ENCODE assay signal across 8 mouse cellular contexts in genomic region chr17:72889556-72890397, GRCm38 (mm10). TPM values are rescaled to one million over a fixed set of nuclear protein-coding genes. Genes with fewer than 3 reads are reported as not detected.
A peak's percentile ranks its signal among the peaks of the same experiment; 100 is the strongest.
DNase-seq lines count a peak whose midpoint lies in the region; ATAC-seq and TF ChIP-seq lines count a peak whose summit lies in the region.

No protein-coding gene starts in this region.

- H3K9ac ChIP-seq in forebrain, embryonic 12.5 days = no peak overlapping the region
- no peak overlapping the region for H3K9ac ChIP-seq in heart, postnatal 0 days (replicated peaks; ENCODE audit: low read depth, low read length)
- no peak overlapping the region for H3K9ac ChIP-seq in neural tube, embryonic 15.5 days (replicated peaks)

- no peaks in the 10 kb centered on the region for H3K9me3 ChIP-seq in forebrain, embryonic 12.5 days
- no peaks in the 10 kb centered on the region for H3K9me3 ChIP-seq in heart, postnatal 0 days (replicated peaks; ENCODE audit: control insufficient read depth, low read length)
- no peaks in the 10 kb centered on the region for H3K9me3 ChIP-seq in neural tube, embryonic 15.5 days (replicated peaks)

- 7% methylated on average over 20 of the region's 20 CpGs for WGBS in forebrain, embryonic 12.5 days
- 28% methylated on average over 19 of the region's 20 CpGs for WGBS in heart, postnatal 0 days
- 19% methylated on average over 20 of the region's 20 CpGs for WGBS in neural tube, embryonic 15.5 days

- peak; percentile 54 for DNase-seq in ES-CJ7 (ENCODE audit: low read depth, low spot score)
- DNase-seq in brain, embryonic 18.5 days (ENCODE audit: low read depth, low spot score) = peak; percentile 75
- DNase-seq in heart, postnatal 0 days (ENCODE audit: low spot score) = peak; percentile 70
- peak; percentile 81 for DNase-seq in kidney, postnatal 14 days
- DNase-seq in lung, adult 18-20 months = peak; percentile 57 to 79
- DNase-seq in thymus, postnatal 0 days (ENCODE audit: low spot score) = peak; percentile 89

- peak; percentile 88 for ATAC-seq in forebrain, embryonic 12.5 days (ENCODE audit: low FRiP score)
- ATAC-seq in heart, postnatal 0 days (ENCODE audit: insufficient read depth, low read depth) = peak; percentile 20; the same call in 1 of the 2 replicates
- peak; percentile 87 for ATAC-seq in neural tube, embryonic 15.5 days (ENCODE audit: low FRiP score)

- H3K27ac ChIP-seq in forebrain, embryonic 12.5 days = 0 out of 2 replicates have a peak overlapping the region, but pooled peaks have one; percentile 31
- no peak overlapping the region for H3K27ac ChIP-seq in heart, postnatal 0 days (ENCODE audit: low read depth)
- peak overlapping the region; percentile 51; the same call in 1 of the 2 replicates for H3K27ac ChIP-seq in neural tube, embryonic 15.5 days (replicated peaks)

- peaks cover 12% of the 10 kb centered on the region for H3K4me1 ChIP-seq in forebrain, embryonic 12.5 days
- 0 out of 2 replicates have a peak, but pooled peaks cover 5% of the 10 kb centered on the region for H3K4me1 ChIP-seq in heart, postnatal 0 days (ENCODE audit: control insufficient read depth, insufficient read depth)
- H3K4me1 ChIP-seq in neural tube, embryonic 15.5 days = peaks cover 10% of the 10 kb centered on the region

- no peaks in the 10 kb centered on the region for H3K36me3 ChIP-seq in forebrain, embryonic 12.5 days (replicated peaks)
- no peaks in the 10 kb centered on the region for H3K36me3 ChIP-seq in heart, postnatal 0 days (replicated peaks; ENCODE audit: control insufficient read depth, insufficient read depth, low read length)
- H3K36me3 ChIP-seq in neural tube, embryonic 15.5 days = no peaks in the 10 kb centered on the region

- TF ChIP-seq EP300 in heart, postnatal 0 days (IDR thresholded peaks at IDR 0.05; ENCODE audit: low read depth) = no peak

- peak overlapping the region; percentile 36 for H3K4me2 ChIP-seq in forebrain, embryonic 12.5 days
- H3K4me2 ChIP-seq in heart, postnatal 0 days (ENCODE audit: low read depth, low read length) = no peak overlapping the region
- H3K4me2 ChIP-seq in neural tube, embryonic 15.5 days = peak overlapping the region; percentile 29

- peak; percentile 82 for TF ChIP-seq CTCF in heart, postnatal 0 days (IDR thresholded peaks at IDR 0.05; ENCODE audit: low read depth)

- H3K27me3 ChIP-seq in forebrain, embryonic 12.5 days = peaks cover 31% of the 10 kb centered on the region
- H3K27me3 ChIP-seq in heart, postnatal 0 days (ENCODE audit: control insufficient read depth, insufficient read depth, low read length) = no peaks in the 10 kb centered on the region
- no peaks in the 10 kb centered on the region for H3K27me3 ChIP-seq in neural tube, embryonic 15.5 days (replicated peaks)

- no peak overlapping the region for H3K4me3 ChIP-seq in forebrain, embryonic 12.5 days (replicated peaks)
- H3K4me3 ChIP-seq in heart, postnatal 0 days (ENCODE audit: low read depth, low read length) = no peak overlapping the region
- H3K4me3 ChIP-seq in neural tube, embryonic 15.5 days (replicated peaks) = no peak overlapping the region

RNA-seq across cellular contexts. Expression of gene Lbh, which starts 28.3 kb away (rescaled TPM):
- 4.1 and 4.5 TPM in 2 replicates for polyA plus RNA-seq in forebrain, embryonic 12.5 days (2016; fragmentation: Nextera tagmentation; extraction: Ambion mirVana)
- total RNA-seq in heart, postnatal 0 days (2014; rRNA removed; ENCODE audit: low replicate concordance) = 453 and 478 TPM in 2 replicates
- 28.5 and 31.1 TPM in 2 replicates for polyA plus RNA-seq in heart, postnatal 0 days (2015; fragmentation: Nextera tagmentation; extraction: Ambion mirVana)
- polyA plus RNA-seq in neural tube, embryonic 15.5 days (2015; fragmentation: Nextera tagmentation; extraction: Ambion mirVana) = 4.9 and 5.5 TPM in 2 replicates
- polyA plus RNA-seq in thymus, postnatal 0 days (2015; fragmentation: Nextera tagmentation; extraction: Ambion mirVana) = 9.5 and 10.4 TPM in 2 replicates

RNA-seq across cellular contexts. Expression of gene Ypel5, which starts 53.5 kb away (rescaled TPM):
- 63.1 and 64.6 TPM in 2 replicates for polyA plus RNA-seq in forebrain, embryonic 12.5 days (2016; fragmentation: Nextera tagmentation; extraction: Ambion mirVana)
- 32.5 and 39.0 TPM in 2 replicates for total RNA-seq in heart, postnatal 0 days (2014; rRNA removed; ENCODE audit: low replicate concordance)
- 63.3 and 74.6 TPM in 2 replicates for polyA plus RNA-seq in heart, postnatal 0 days (2015; fragmentation: Nextera tagmentation; extraction: Ambion mirVana)
- 92.9 and 103 TPM in 2 replicates for polyA plus RNA-seq in neural tube, embryonic 15.5 days (2015; fragmentation: Nextera tagmentation; extraction: Ambion mirVana)
- 83.2 and 83.8 TPM in 2 replicates for polyA plus RNA-seq in thymus, postnatal 0 days (2015; fragmentation: Nextera tagmentation; extraction: Ambion mirVana)

Comparison
In these comparisons a context has a peak if more than half of its experiments do, and no peak if none do; other contexts are left out.
1. ATAC-seq: peak in every context shown above with its lines; median percentile 88 in forebrain, embryonic 12.5 days; 87 in neural tube, embryonic 15.5 days; 20 in heart, postnatal 0 days.